Mouse (Mus musculus): ENCODE data around the gene Rpap1.

Rpap1 gene

GRCm38 (mm10) chr2:119799181-119799960, 12.0 kb upstream of the Rpap1 start:
- intact Hi-C loops (cut with DNase I), result loop anchor here (10.0 kb wide), 1 partner anchor 95 kb away; the partner anchor contains the start of gene Mga

- intact Hi-C loops (cut with DNase I), result loop anchor here (10.0 kb wide), 1 partner anchor 96 kb away; the partner anchor contains the start of gene Mga
These were observed 11.1 kb upstream of the Rpap1 start for GRCm38 (mm10) chr2:119798246-119798927.

GRCm38 (mm10) chr2:119797279-119797783, 10.0 kb upstream of the Rpap1 start, which contains the start of gene Tyro3:
Gene Tyro3, plus strand, starts transcription at chr2:119797733.
- intact Hi-C loops (cut with DNase I), result loop anchor here (10.0 kb wide), 1 partner anchor 97 kb away; the partner anchor contains the start of gene Mga

GRCm38 (mm10) chr2:119789996-119790395, 2.7 kb upstream of the Rpap1 start:
- intact Hi-C loops (cut with DNase I), result loop anchor here (10.0 kb wide), 1 partner anchor 105 kb away; the partner anchor contains the start of gene Mga

GRCm38 (mm10) chr2:119767246-119767645, 20.1 kb downstream of the Rpap1 start:
- intact Hi-C loops (cut with DNase I), result no loop called here

- intact Hi-C loops (cut with DNase I), result no loop called here
These were observed 23.4 kb downstream of the Rpap1 start for GRCm38 (mm10) chr2:119763924-119764323.

- intact Hi-C loops (cut with DNase I), result no loop called here
These were observed 25.1 kb downstream of the Rpap1 start for GRCm38 (mm10) chr2:119762276-119762675.

GRCm38 (mm10) chr2:119760251-119760650, 27.1 kb downstream of the Rpap1 start, which contains the start of gene Ltk:
Gene Ltk, minus strand, starts transcription at chr2:119760431.
- intact Hi-C loops (cut with DNase I), result no loop called here

- intact Hi-C loops (cut with DNase I), result no loop called here
These were observed 28.2 kb downstream of the Rpap1 start for GRCm38 (mm10) chr2:119758844-119759835.

GRCm38 (mm10) chr2:119758101-119758843, 29.1 kb downstream of the Rpap1 start:
- intact Hi-C loops (cut with DNase I), result no loop called here

- intact Hi-C loops (cut with DNase I), result no loop called here
These were observed 29.7 kb downstream of the Rpap1 start for GRCm38 (mm10) chr2:119757601-119758100.

GRCm38 (mm10) chr2:119749260-119749659, 38.1 kb downstream of the Rpap1 start:
- intact Hi-C loops (cut with DNase I), result no loop called here

- intact Hi-C loops (cut with DNase I), result no loop called here
These were observed 39.8 kb downstream of the Rpap1 start for GRCm38 (mm10) chr2:119747554-119747953.

- intact Hi-C loops (cut with DNase I), result no loop called here
These were observed 42.1 kb downstream of the Rpap1 start for GRCm38 (mm10) chr2:119745281-119745680.

- intact Hi-C loops (cut with DNase I), result loop anchor here (5.0 kb wide), 1 partner anchor 67 kb away; the partner anchor contains the start of gene Rtf1
These were observed 42.9 kb downstream of the Rpap1 start for GRCm38 (mm10) chr2:119744163-119745111.

- intact Hi-C loops (cut with DNase I), result loop anchor here (5.0 kb wide), 1 partner anchor 66 kb away; the partner anchor contains the start of gene Rtf1
These were observed 43.6 kb downstream of the Rpap1 start for GRCm38 (mm10) chr2:119743808-119744162.

GRCm38 (mm10) chr2:119743176-119743807, 44.0 kb downstream of the Rpap1 start:
- intact Hi-C loops (cut with DNase I), result loop anchor here (5.0 kb wide), 1 partner anchor 66 kb away; the partner anchor contains the start of gene Rtf1

Measured in adrenal gland (tissue).